Mouse (Mus musculus): ENCODE data around the gene 2510039O18Rik.

Gene 2510039O18Rik

DNA sequence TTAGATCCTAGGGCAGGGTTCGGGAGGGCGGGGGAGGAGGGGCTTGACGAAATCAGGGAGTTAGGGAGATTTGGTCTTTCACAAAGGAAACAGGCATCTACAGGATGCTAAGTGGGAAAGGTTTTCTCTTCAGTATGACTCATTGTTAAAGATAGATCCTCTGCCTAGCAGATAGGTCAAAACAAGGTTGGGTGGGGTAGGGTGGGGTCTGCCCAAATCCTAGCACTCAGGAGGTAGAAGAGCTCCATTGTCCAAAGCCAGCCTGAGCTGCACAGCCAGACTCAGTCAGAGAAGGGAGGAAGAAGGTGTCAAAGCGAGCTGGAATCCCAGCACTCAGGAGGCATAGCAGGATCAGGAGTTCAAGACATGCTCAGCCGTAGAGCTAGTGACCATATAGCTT lies 3.2 kb upstream of the 2510039O18Rik start:
- no peak for DNase-seq

DNA sequence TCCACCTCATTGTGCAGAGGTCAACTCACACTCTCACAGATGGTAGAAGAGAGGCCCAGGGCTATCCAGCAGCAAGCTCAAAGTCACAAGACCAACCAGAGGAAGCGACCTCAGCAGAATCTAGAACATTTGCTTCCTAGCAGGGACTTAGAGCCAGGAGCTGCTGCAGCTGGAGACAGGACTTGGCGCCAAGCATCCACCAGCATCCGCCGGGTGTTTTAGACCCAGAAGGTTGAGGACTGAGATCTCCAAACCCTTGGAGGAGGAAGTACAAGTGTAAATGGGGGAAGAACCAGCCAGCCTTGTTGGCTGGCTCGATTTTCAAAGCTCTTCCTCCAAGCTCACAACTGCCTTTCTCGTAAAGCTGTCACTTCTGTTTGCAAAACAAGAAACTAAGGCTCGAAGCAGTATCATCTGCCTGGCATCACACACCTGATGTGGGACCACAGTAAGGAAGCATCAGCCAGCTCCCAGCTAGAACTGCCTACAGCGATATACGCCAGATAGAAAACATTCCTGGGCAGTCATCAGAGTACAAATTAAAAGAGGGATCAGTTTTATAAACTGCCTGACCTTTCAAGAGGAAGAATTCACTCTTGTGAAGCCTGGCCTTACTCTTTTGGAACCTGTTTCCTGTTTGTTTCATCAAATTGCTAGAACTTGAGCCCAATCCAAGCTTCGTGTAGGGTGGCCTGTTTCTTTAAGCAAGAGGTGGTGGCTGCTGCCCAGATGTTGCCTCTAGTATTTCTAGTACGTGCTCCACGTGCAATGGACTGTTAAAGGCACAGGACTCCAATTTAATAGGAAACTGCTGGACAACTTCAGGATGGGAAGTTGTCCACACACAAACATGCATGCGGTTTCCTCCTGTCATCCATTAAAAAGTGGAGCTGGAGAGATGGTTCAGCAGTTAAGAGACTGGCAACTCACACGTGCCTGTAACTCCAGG lies 2.3 kb upstream of the 2510039O18Rik start:
- no peak for DNase-seq

DNA sequence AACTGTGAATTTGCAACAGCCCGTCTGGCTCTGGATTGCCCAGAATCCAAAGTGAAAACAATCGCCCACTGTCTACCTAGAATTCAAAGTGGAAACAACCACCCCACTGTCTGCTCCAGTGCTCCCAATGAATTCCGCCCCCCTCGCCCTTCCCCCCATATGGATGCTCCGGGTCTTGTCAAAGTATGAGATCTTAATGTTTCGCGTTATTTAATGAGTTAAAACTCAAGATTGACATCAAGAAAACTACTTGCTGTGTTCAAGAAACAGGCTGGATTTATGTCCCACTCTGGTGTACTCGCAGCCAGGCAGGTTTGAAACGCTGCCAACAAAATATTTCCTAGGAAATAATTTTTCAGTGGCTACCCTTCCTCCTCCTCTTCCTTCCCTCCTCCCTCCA lies 584 bp upstream of the 2510039O18Rik start:
- no peak for DNase-seq

DNA sequence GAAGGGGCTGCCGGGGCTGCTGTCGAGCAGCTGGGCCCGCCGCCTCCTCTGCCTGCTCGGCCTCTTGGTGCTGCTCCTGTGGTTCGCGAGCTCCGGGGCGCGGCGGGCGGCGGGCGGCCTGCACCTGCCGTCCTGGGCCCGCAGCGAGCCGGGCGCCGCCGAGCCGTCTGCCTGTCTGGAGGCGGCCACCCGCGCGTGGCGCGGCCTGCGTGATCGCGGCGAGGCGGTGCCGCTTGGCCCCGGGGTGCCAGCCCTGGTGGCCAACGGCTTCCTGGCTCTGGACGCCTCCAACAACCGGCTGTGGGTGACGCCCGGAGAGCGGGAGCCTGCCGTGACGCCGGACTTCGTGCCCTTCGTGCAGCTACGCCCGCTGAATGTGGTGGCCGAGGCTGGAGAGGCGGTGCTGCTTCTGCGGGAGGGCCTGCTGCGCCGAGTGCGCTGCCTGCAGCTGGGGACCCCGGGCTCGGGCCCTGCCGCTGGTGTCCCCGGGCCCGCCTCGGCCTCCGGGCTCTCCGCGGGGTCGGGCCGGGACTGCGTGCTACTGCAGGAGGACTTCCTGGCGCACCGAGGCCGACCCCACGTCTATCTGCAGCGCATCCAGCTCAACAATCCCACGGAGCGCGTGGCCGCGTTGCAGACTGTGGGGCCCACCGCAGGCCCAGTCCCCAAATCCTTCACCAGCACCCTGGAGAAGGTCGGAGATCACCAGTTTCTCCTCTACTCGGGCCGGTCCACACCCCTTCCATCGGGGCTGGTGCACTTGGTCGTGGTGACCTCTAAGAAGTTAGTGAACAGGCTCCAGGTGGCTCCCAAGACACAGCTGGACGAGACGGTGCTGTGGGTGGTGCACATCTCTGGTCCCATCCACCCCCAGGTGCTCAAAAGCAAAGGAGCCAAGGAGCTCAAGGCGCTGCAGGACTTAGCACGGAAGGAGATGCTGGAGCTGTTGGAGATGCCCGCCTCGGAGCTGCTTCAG lies 638 bp downstream of the 2510039O18Rik start:
- DNase-seq: peak; percentile 64

DNA sequence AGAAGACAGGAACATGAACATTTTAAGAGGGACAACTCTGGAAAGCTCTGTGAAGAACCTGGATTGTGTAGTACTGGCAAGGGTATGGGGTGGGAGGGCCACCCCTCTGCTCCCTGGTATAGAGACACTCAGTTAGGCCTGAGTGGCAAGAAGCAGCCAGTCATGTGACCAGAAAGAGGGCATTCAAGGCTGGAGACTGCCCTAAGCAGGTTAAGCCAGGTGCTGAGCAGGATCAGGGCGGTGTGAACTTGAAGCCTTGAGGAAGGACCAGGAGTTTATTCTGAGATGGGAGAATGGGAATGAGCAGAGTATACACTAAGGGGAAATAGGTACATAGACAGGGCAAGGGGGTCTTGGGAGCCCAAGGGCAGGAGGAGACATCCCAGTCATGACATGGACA lies 2.3 kb downstream of the 2510039O18Rik start:
- DNase-seq: no peak

DNA sequence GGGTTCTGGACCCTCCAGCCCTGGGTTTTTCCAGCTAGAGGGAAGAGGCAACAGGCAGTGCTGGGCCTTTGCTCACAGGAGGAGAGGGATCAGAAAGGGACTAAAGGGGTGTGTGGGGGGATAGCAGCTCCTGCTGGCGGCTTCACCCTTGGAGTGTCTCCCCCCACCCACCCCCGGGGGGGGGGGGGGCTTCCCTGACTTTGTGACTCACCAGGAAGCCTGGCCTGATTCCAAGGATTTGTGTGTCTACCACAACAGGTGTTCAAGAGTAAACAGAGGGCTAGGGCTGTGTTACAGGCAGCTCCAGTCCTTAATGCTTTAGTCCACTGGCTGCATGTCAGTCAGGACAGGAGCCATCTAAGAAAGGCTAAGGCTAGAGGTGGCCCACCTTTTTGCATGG lies 6.8 kb downstream of the 2510039O18Rik start:
- no peak for DNase-seq

DNA sequence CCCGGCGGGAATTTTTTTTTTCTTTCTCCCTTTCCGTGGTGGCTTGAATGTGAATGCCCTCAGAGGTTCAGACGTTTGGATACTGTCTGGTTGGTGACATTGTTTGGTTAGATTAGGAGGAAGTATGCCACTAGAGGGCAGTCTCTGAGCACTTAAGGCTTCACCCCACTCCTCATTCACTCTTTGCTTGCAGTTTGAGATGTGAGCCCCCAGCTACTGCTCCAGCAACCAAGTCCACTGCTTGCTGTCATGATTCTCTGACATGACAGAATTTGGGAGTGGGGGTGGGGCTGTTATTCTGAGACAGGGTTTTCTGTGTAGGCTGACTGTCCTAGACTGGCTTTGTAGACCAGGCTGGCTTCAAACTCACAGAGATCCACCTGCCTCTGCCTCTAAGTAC lies 12.9 kb downstream of the 2510039O18Rik start:
- no peak for DNase-seq

DNA sequence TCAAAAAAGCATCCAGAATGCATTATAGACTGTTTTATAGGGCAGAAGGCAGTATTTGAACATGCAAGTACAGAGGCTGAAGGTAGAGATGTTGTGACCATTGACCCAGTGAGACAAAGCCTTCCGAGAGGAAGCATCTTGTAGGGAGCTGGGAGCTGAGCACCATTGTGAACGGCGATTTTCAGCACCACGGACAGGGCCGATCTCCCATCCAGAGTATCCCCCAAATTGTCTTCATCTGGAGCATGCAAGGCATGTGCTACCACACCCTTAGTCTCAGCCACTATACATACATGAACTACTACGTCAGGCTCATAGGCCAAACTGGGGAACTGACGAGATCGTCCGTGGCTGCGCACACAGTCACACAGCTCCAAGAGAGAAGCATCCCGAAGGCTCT lies 16.4 kb downstream of the 2510039O18Rik start:
- DNase-seq: no peak

DNA sequence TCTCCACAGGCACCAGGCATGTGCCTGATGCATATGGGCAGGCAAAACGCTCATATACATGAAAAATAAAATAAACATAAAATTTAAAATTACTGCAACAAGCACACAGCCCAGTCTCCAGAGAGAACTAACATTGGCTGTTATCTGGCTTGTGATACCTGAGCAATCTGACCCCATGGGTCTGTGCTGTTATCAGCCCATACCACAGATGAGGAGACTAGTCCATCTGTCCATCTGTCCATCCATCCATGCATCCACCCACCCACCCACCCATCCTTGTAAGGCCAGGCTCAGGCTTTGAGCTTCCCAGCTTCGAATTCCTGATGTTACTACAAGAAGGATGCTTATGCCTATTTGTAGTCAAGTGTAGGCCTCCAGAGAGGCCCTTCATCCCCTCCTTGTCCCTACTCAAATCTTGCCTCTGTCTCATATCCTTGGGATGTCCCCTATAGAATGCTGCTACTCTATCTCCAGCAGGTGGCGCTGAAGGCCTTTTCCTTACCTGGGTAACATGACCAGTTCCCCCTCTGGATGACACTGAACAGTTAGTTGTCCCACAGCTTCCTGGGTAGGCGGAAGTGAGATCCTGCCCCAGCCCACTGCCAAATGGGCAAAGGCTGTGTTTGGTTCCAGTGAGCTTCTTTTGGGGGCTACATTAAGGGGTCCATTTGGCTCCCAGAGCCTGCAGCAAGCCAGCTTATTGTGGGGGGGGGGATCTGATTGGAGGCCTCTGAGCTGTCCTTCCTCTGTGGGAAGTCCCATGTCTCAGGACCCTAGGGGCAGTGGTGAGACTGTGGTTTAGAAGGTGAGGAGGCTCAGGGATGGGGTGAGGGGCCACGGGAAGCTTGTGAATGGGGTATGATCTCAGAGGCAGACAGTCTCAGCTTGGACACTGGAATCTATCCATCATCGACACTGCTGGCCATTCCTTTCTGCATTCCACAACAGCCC lies 19.5 kb downstream of the 2510039O18Rik start:
- no peak for DNase-seq

DNA sequence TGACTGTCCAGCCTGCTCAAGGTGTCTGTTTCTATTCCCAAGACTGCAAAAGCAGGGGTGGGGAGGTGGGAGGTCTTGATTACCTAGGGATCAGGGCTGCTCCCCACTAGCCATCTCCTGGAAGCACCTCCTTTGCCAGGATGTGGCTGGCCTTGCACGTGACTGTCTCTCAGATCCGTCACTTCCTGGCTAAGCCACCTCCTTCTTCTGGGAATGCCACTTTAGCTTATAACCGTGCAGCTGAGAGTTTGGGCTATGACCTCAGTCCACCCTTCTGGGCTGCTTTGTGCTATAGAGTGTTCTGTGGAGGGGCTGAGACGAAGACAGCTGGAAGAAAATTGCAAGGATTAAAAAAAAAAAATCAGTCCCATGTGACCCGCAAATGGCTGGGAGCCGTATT lies 22.1 kb downstream of the 2510039O18Rik start:
- DNase-seq: no peak

DNA sequence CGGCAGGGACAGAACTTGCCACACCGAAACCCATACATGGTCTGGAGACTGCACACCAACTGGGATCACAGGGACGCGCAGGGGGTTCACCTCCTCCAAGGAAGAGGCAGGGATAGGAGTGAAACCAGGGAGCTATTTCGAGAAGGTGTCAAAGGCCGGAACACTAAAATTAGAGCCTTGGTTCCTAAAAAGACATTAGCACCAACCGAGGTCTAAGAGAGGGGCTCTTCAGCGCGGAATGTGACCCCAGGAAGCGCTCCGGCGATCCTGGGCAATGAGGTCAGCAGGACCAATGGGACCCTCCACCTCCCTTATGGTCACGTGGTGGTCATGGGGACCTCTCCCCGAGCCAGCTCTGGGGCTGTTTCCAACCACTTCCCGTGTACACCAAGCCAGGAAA lies 22.9 kb downstream of the 2510039O18Rik start:
- DNase-seq: no peak

DNA sequence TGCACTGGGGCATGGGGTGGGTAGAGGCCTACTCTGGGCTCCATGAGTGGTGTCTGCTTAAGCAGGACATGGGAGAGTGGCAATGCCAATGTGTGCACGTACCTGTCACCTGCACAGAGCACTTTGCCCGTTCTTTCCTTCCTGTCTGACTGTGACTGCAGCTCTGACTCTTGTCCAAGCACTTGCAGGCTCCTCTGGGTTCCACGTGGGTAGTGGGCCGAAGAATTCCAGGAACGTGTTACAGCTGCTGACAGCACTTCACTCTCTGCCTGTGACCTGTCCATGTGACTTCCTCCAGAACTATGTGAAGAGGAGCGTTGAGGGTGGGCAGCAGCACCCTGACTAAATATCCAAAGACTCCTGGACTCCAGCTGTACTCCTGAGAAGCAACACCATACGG lies 25.0 kb downstream of the 2510039O18Rik start:
- no peak for DNase-seq

DNA sequence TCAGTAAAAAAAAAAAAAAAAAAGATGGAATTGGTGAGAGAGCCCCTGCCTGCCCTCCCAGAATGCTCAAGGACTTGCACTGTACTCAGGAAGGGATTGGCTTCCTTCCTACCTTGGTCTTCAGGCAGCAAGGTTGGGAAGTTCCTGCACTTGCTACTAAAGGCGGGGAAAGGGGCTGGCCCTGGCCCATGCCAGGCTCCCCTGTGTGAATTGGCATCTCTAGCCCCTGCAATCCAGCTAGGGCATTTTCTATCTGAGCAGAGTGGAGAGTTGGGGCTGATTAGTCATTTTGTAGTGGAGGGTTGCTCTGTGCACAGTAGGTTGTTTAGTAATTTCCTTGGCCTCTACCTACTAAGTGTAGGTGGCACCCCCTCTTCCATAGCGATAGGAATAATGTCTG lies 28.1 kb downstream of the 2510039O18Rik start:
- no peak for DNase-seq

DNA sequence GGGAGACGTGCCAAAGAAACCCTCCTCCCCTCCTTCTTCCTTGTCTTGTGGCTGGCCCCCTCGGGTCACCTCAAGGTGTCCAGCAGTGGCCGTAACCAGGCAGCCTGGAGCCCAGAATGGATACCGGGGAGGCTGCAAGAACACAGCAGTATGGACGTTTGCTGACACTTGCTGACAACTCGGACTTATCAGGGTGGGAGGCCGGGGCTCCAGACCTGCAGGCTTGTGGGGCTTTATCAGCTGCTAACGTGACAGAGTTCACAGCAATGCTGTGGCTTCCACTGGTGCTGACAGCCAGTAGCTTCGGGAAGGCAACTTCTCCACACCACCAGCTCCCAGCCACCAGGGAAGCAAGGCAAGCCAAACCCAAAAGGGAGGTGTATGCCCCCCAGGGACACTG lies 28.6 kb downstream of the 2510039O18Rik start:
- DNase-seq: no peak

DNA sequence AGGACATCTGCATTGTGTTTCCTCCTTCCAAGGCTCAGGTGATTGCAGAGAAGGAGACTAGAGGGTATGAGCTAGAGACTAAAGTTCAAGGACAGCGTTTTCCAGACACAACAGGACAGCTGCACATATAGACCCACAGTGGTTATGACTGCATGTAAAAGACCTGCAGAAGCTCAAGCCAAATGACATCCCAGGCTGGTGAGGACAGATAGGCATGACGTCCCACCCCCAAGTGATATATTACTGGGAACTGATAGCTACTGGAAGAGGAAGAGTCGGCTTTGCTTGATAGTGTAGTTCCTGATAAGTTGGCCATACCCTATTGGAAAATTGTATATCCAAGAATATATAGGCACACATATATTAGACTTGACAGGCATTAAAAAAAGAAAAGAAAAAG lies 35.5 kb downstream of the 2510039O18Rik start:
- no peak for DNase-seq

DNA sequence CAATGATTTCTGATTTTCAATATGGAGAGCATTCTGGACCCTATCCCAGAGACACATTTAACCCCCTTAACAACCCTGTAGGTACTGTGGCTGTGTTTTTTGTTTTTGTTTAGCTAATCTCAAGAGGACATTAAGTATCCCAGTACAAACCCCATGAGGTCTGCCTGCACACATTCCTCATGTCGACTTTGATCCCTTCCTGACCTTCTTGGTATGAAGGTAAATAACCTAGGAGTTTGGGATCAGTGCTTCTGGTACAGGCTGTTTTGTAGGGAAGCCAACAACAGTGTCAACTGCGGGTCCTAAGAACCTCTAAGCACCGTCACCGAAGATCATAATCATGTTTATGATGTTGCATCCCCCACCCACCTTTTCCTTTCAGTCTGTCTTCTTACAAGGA lies 37.0 kb downstream of the 2510039O18Rik start:
- no peak for DNase-seq

DNA sequence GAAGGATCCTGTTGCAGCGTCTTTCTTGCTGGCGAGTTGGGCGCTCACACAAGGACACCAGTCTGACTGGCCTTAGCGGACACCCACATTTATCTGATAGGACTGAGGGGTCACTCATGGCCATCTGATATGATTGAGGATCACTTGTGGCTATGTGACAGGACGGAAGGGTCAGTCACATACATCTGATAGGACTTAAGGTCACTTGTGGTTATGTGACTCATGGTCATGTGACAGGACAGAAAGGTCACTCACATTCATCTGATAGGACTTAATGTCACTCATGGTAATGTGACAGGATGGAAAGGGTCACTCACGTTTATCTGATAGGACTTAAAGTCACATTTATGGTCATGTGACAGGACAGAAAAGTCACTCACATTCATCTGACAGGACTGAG lies 37.7 kb downstream of the 2510039O18Rik start:
- no peak for DNase-seq

DNA sequence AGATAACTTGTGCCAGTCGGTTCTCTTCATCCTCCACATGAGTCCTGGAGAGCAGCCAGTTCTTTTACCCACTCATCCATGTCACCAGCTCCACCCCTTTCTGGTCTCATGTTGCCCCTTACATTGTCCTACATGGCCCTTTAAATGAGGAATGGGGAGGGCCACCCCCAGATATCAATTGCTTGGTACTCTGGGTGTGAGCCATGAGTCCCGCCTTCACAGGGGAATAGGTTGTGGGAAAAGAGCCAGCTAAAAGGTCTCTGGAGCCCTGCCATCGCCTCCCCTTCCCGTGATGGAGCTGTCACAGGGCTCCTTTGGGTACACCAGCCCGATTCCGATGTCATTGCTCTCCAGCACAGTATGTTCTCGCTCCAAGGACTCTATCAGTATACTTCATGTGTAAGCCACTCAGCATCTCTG lies 38.8 kb downstream of the 2510039O18Rik start:
- DNase-seq: no peak

DNA sequence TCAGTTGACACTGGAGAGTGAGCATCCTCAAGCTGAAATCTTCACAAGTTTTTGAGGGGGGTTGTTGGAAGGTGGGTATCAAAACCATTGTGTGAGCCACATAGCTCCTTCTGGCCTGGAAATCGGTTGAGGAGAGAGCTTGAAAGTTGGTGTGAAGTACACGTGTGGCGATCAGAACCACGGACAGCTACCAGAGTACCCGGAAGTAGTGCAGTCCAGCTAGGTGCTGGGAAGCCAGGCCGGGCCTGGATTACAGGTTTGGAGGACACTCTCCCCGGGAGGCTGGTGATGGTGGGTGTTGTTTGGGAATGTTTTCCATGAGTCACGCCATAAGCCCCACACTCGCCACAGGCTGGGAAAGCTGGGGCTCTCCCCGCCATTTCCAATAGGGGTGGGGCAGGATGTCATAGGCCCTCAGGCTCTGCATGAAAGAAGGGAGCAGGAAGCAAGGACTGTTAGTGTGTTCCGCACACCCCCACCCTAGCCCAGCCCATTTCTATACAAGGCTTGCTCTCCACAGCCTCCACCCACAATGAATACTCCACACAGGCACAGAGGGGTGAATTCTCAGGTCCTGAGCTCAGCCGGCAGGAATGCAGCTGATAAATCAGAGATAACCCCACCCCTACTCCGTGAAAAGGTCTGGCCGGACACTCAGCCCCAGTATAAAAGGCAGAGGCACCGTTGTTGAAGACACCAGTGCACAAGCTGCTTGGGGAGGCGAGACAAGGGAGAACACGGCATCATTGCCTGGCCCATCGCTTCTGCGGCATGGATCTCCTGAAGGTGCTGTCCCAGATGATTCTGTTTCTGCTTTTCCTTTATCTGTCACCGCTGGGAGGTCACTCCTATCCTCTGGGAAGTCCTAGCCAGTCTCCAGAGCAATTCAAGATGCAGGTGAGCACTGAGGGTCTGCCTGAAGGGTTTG lies 44.8 kb downstream of the 2510039O18Rik start, which contains the start of gene Nppb:
Gene Nppb (plus strand): TSS at position 584 of the 928 bp plus-strand sequence.
- DNase-seq: no peak

DNA sequence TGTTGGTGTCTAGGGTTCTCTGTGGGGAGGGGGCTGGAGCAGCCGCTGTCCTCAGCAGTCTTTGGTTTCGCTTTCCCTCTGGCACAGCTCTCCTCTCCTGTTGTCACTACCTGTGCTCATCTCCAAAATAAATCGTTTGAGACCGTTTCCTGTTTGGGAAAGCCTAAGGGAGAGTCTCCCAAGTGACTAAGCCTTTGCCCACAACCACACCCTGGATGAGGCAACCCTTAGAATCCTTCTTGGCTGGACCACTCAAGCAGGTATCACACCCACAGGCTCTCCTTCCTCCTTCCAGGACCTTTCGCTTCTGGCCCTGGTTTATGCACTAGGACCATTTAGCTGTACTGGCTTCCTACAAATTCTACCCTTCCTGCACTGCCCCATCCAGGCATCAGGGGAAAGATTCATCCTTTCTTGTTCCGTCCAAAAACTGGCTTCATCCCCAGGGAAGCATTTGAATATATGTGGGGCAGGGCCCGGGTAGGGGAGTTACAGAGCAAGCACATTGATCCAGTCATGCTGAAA lies 52.9 kb downstream of the 2510039O18Rik start:
- DNase-seq: no peak

DNA sequence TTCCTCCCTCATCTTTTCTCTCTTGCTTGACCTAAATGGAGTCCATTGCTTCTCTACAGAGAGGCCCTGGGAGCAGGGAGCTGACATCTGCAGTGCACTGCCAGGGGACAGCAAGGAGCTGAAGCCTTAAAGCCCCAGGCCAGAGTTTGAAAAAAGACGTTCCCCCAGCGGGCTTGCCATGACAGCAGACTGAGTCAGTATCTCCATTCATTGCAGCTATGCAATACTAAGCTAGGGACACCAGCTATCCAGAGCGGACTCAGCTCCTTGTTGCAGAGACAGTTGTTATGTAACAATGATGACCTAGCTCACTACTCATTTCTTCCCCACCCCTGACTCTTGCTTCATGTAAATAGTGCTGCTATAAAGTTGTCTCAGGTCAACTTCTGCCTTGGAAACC lies 54.6 kb downstream of the 2510039O18Rik start:
- DNase-seq: no peak

Measured in right cerebral cortex, postnatal 25 days (tissue).